Mouse (Mus musculus) right cerebral cortex, adult 2 months (tissue): Measurements from ENCODE around the gene Synpo2.

Source experiments
- DNase-seq, 2 experiments: peaks; one replicate each; pipeline ENCODE4 v3.0.0; 2021 to 2022; ENCODE audit warnings: low spot score in 2 of 2

Gene Synpo2

DNA sequence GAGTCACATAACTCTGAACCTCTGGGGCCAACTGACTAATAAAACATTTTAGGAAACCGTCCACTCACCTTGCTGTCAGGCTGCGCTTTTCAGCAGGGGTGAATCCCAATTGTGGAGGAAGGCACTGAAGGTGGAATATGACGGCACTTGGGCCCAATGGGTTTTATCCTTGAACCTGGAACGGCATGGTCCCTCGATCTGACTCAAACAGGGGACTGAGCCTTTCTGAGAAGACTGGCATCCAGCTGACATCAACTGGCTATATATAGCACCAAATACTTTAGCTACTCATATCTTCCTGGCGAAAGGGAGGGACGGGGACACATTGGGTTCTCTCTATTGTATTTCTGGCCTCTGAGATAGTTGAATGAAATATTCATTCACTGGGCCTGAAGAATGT is 201.2 kb downstream of the Synpo2 start, which contains the start of gene Myoz2:
Myoz2 (minus strand) TSS at position 264 of the 400 bp plus-strand sequence.
- DNase-seq, result no peak

DNA sequence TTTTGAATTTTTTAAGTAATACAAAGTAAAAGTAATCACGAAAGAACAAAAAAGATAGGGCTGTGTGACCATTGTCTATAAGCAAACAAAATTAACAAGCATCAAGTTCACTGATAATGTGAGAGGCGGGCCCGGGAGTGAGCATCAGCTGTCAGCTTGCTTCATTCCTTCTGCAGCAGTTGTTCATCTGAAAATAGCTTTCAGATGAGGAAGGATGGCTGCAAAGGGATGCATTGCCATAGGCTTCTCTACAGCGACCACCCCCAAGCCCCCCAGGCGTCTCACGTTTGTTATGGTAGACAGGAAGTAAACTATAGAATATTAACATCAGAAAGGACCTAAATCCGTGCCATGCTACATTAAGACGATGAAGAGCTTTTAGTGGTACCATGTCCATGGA is 202.1 kb downstream of the Synpo2 start:
- no peak for DNase-seq
